Mouse (Mus musculus) erythroblast, embryonic 14.5 days (primary cell): ENCODE data around the gene Tsg101. TPM values are rescaled to one million over a fixed set of nuclear protein-coding genes. Genes with fewer than 3 reads are reported as not detected.
"Not testable (repeated sequence)": the region's sequence is repeated elsewhere in the genome, so short reads cannot be mapped to it uniquely, and the experiment has no call there.

Experiments used
- H3K27me3 ChIP-seq: 2 replicates; pipeline ENCODE4 v1.6.1; 2012; ENCODE audit warnings: inconsistent platforms; ENCODE audit not compliant: control insufficient read depth
- H3K36me3 ChIP-seq: 2 replicates; pipeline ENCODE4 v1.6.1; 2012; ENCODE audit warnings: mild to moderate bottlenecking, inconsistent platforms; ENCODE audit not compliant: control insufficient read depth
- H3K4me1 ChIP-seq: 2 replicates; pipeline ENCODE4 v1.6.1; 2012; ENCODE audit warnings: inconsistent platforms; ENCODE audit not compliant: control insufficient read depth
- H3K4me3 ChIP-seq: replicated peaks from 2 replicates; pipeline ENCODE3; 2012; ENCODE audit warnings: moderate library complexity, mild to moderate bottlenecking, inconsistent platforms
- H3K9me3 ChIP-seq: 2 replicates; pipeline ENCODE4 v1.6.1; 2012; ENCODE audit warnings: low read length, inconsistent platforms, mixed read lengths; ENCODE audit not compliant: control insufficient read depth
- GATA1 ChIP-seq: IDR thresholded peaks from 2 replicates; pipeline ENCODE4 v1.6.1; 2012; ENCODE audit warnings: low read length, inconsistent platforms, mixed read lengths
- TAL1 ChIP-seq: IDR thresholded peaks from 3 replicates; pipeline ENCODE4 v1.6.1; 2012; ENCODE audit warnings: low read length, inconsistent platforms, mixed read lengths
- polyA plus RNA-seq: library from polyadenylated mRNA; stranded (reverse); fragments of >175 nt; gene quantifications from 2 replicates; pipeline ENCODE4 v1.2.3, GENCODE M21; 2012

The Tsg101 gene
- polyA plus RNA-seq, 1 experiment, result 4.1 TPM

DNA sequence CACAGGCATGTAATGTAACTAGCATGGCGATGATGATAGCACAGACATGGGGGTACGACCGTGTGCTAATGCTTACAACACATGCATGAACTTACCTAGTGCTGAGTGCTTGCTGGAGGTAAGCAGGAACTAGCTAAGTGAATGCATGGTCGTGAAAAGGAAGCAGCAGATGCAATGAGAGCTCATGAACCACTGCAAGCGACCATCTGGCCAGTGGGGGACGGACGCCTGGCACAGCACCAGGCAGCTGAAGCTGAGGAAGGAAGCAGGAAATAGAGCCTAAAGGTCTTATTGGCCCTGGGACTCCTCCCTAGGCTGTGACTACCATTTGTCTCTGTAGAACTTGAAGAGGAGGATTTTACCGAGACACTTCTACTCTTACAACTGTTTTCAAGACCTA lies 15.0 kb upstream of the Tsg101 start:
- H3K4me1 ChIP-seq, result no peaks in the 10 kb centered on the region
- peaks cover 74% of the 10 kb centered on the region for H3K36me3 ChIP-seq
- no peak overlapping the region for H3K4me3 ChIP-seq
- H3K27me3 ChIP-seq, result no peaks in the 10 kb centered on the region
- H3K9me3 ChIP-seq, result no peaks in the 10 kb centered on the region
- TF ChIP-seq TAL1 (no peak), GATA1 (no peak)

DNA sequence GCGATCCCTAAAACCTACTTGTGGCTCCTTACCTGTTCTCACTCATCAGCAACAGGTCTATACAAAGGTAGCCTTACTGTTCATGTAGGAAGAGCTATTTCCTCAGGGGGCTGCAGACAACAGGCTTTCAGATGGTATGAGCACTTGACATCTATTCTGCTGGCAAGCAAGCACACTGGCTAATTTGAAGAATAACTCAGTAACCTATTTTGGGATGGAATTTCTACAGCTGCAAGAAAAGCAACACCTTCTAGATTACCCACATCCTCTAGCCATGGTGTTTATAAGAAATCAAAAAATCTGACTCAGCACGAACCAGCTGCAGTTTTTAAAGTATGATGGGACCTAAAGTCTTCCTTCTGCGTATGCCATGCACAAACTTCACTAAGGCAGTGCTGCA lies 11.6 kb upstream of the Tsg101 start:
- TF ChIP-seq GATA1, result no peak
- no peak for TF ChIP-seq TAL1
- Histone ChIP-seq H3K4me1 (no peaks in the 10 kb centered on the region), H3K27me3 (no peaks in the 10 kb centered on the region), H3K4me3 (no peak overlapping the region), H3K9me3 (no peaks in the 10 kb centered on the region), H3K36me3 (peaks cover 64% of the 10 kb centered on the region)

DNA sequence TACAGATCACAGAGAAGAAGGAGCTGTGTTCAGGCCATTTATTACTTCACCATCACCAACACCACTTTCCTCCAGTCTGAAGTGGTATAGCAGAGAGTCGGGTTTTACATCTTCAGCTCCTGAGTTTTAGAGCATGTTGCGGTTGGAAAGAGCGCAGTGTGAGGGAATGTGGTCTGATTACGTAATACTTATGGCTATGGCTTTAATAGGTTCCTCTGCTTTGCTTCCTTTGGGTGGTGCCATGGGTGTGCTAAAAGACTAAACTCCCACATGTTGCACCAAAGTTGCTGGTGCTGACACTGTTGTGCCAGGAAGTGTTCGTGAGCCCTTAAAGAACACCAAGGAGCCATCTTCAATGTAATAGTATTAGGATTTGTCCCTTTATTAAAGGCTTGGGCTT lies 8.5 kb upstream of the Tsg101 start:
- no peak overlapping the region for H3K4me3 ChIP-seq
- no peaks in the 10 kb centered on the region for H3K27me3 ChIP-seq
- no peak for TF ChIP-seq GATA1
- no peak for TF ChIP-seq TAL1
- peaks cover 2% of the 10 kb centered on the region; the same call in 1 of the 2 replicates for H3K4me1 ChIP-seq
- no peaks in the 10 kb centered on the region for H3K9me3 ChIP-seq
- peaks cover 41% of the 10 kb centered on the region for H3K36me3 ChIP-seq

DNA sequence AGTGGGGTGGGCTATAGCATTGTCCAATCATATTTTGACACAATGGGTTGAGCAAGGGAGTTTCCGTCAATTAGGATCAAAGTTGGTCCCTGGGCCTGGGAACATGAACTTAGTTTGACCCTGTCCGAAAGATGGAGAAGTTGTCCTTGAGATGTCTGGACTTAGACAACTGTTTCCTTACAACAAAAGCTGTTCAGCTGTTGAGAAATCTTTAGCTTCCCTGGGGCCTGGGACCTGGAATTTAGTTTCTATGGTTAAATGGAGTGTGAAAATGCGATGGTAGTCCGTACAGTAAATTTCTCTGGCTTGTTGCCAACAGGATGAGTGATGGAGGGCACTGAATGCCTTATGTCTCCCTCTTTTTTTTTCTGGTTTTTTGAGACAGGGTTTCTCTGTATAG lies 2.3 kb upstream of the Tsg101 start:
- TF ChIP-seq GATA1, result no peak
- no peak for TF ChIP-seq TAL1
- Histone ChIP-seq H3K36me3 (peaks cover 13% of the 10 kb centered on the region), H3K9me3 (no peaks in the 10 kb centered on the region), H3K4me1 (peaks cover 33% of the 10 kb centered on the region), H3K4me3 (no peak overlapping the region), H3K27me3 (no peaks in the 10 kb centered on the region)

DNA sequence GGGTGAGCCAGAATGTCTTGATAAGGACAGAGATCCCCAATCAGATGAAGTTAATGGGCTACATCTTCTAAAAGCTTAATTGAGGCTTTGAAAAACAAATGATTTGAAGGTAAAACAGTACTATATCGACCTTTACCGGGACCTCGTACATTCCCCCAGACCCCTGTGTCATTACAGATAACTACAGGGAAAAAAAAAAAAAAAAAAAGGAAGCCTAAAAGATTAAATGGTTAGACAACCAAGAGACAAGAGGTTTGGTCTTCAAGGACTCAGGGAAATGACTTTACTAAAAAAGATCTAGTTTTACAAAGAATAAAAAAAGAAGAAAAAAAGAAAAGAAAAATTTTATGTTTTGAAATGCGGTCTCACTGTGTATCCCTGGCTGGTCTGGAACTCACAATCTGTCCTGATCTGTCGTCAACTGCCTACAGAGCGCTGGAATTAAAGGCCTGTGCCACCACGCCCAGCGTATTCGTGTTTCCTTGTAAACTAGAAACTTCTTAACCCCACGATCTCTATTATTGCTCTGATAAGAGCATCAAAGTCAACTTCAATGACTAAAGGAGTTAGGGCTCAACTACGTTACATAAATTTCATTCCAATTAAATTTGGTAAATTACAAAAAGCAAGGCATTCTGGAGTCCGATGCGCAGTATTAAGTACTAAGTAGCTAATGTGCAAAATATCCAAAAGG lies 944 bp downstream of the Tsg101 start:
- TF ChIP-seq TAL1, result no peak
- no peak for TF ChIP-seq GATA1
- Histone ChIP-seq H3K4me3 (peak overlapping the region; percentile 79), H3K36me3 (peaks cover 26% of the 10 kb centered on the region), H3K4me1 (peaks cover 40% of the 10 kb centered on the region), H3K9me3 (no peaks in the 10 kb centered on the region), H3K27me3 (no peaks in the 10 kb centered on the region)

DNA sequence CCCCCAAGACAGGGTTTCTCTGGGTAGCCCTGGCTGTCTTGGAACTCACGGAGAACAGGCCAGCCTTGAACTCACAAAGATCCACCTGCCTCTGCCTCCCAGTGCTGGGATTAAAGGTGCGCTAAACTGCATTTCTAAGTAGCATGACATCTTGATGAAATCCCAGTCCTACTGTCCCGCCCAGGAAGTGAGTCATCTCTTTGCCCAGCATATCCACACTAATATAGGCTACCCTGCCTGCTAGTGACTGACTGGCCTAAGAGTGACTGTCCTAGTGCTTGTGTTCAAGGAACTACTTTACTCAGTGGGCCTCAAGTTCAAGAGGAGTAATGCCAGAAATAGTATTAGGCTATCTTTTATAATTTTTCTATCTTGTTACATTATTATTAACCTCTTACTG lies 3.4 kb downstream of the Tsg101 start:
- H3K4me1 ChIP-seq, result peaks cover 40% of the 10 kb centered on the region
- H3K27me3 ChIP-seq, result no peaks in the 10 kb centered on the region
- no peak for TF ChIP-seq TAL1
- TF ChIP-seq GATA1, result no peak
- peaks cover 45% of the 10 kb centered on the region for H3K36me3 ChIP-seq
- H3K9me3 ChIP-seq, result no peaks in the 10 kb centered on the region
- H3K4me3 ChIP-seq, result no peak overlapping the region

DNA sequence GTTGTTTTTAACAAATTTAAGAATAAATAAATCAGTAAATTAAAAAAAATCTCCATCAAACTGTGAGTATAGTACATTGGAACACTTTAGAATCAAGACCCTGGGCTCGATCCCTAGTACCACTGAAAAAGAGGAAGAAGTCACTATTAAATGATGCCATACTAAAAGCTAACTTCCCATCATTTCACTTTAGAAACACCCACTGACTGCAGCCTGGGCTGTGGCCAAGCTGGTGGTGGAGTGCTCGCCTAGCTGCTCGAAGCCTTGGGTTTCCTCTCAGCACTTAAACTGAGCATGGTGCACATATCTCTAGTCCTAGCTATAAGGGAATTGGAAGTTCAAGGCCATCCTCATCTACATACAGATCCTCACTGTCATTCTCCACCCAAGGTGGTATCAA lies 8.5 kb downstream of the Tsg101 start:
- H3K27me3 ChIP-seq, result no peaks in the 10 kb centered on the region
- no peak overlapping the region for H3K4me3 ChIP-seq
- H3K36me3 ChIP-seq, result peaks cover 83% of the 10 kb centered on the region
- peaks cover 3% of the 10 kb centered on the region for H3K4me1 ChIP-seq
- no peak for TF ChIP-seq GATA1
- TF ChIP-seq TAL1, result no peak
- H3K9me3 ChIP-seq, result no peaks in the 10 kb centered on the region

DNA sequence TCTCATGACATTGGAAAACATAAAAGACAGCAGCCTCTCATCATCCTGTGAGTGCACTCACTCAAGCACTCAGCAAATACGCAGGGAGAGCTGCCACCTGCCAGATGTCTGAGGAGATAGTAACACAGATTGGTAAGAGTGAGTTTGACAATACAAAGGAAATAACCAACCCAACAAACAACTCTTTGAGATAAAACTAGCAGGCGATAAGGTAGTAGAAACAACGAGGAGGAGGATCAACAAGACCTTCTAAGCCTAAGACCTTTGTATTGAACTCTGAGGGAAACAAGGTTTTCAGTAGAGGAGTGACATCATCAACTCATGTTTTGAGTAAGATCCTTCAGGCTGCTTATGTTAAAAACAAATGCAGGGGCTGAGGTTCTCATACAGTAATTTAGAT lies 20.4 kb downstream of the Tsg101 start:
- TF ChIP-seq GATA1 (no peak), TAL1 (no peak)
- H3K9me3 ChIP-seq, result no peaks in the 10 kb centered on the region
- H3K36me3 ChIP-seq, result peaks cover 80% of the 10 kb centered on the region
- H3K4me3 ChIP-seq, result no peak overlapping the region
- no peaks in the 10 kb centered on the region for H3K4me1 ChIP-seq
- H3K27me3 ChIP-seq, result no peaks in the 10 kb centered on the region

DNA sequence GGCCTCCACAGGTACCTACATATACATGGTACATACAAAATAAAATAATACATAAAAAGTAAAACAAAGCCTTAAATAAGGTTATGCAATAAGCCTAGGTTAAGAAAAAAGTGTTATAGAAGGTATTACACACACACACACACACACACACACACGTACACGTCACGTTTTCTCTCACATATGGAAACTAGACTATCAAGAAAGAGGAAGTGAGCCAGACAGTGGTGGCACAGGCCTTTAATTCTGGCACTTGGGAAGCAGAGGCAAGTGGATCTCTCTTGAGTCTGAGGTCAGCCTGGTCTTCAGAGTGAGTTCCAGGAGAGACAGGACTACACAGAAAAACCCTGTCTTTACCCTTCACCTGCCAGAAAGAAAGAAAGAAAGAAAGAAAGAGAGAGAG lies 24.3 kb downstream of the Tsg101 start:
- Histone ChIP-seq H3K9me3 (no peaks in the 10 kb centered on the region), H3K36me3 (peaks cover 84% of the 10 kb centered on the region), H3K4me3 (no peak overlapping the region), H3K4me1 (no peaks in the 10 kb centered on the region), H3K27me3 (no peaks in the 10 kb centered on the region)
- no peak for TF ChIP-seq GATA1
- TF ChIP-seq TAL1, result no peak

DNA sequence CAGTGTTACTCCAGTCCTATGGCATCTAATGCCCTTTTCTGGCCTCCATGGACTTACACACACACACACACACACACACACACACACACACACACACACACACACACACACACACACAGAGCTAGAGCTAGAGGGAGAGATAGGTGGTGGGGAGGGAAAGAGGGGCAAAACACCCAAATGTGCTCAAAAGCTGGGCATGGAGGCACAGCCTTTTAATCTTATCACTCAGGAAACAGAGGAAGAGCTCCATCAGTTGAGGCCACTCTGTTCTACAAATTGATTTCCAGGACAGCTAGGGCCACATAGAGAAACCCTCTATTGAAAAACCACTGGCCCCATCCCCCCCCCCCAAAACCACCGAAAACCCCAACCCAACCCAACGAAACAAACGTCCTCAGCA lies 36.5 kb downstream of the Tsg101 start:
- H3K36me3 ChIP-seq, result peaks cover 37% of the 10 kb centered on the region
- no peak overlapping the region for H3K4me3 ChIP-seq
- H3K27me3 ChIP-seq, result no peaks in the 10 kb centered on the region
- no peak for TF ChIP-seq TAL1
- TF ChIP-seq GATA1, result no peak
- no peaks in the 10 kb centered on the region for H3K9me3 ChIP-seq
- H3K4me1 ChIP-seq, result peaks cover 10% of the 10 kb centered on the region

DNA sequence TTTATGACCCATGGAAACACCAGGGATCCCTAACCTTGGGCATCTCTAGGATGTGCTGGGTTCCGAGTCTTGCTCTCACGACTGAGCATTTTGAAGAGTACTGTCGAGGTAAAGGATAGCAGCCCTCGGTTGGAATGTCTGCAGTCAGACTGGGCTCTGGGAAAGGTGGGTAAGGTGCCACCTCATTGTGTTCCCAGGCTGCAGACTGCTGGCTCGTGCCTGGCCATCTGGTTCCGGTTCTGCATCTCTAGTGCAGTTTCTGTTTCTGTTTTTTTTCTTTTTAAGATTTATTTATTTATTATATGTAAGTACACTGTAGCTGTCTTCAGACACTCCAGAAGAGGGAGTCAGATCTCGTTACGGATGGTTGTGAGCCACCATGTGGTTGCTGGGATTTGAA lies 37.8 kb downstream of the Tsg101 start:
- Histone ChIP-seq H3K4me1 (peaks cover 12% of the 10 kb centered on the region), H3K36me3 (peaks cover 24% of the 10 kb centered on the region)
- not testable (repeated sequence) for H3K4me3 ChIP-seq, H3K27me3 ChIP-seq, H3K9me3 ChIP-seq
